ENCODE assay signal across 28 mouse cellular contexts in the genomic region with DNA sequence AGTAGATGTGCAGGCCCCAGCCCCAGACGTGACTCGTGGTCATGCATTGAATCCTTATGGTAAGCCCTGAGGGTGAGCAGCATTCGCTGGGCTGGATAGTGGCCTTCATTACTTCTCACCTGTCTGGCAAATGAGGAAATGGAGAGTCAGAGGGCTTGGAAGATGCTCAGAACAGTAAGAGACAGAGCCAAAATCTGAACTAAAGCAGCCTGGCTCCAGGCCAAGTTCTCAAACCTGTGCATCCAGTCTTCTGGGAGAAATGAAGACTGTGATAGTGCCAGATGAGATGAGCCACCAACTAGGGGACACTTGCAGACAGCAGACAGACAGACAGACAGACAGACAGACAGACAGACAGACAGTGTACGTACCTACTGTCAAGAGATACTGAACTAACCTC.
DNase-seq lines count a peak whose midpoint lies in the region; ATAC-seq lines count a peak whose summit lies in the region.
"Had no signal": no experiment of that assay in that cellular context is flagged by ENCODE, and none has a peak within 500 bp of the region (broad histone marks: within the 10 kb centered on the region; RNA-seq: fewer than 3 reads in every experiment).

No protein-coding gene starts in this region.

- no peak overlapping the region for H3K4me3 ChIP-seq in heart, embryonic 12.5 days
- H3K4me3 ChIP-seq: erythroblast, embryonic 14.5 days; heart, adult 2 months; heart, embryonic 13.5 days; liver, embryonic 12.5 days; megakaryocyte, embryonic 14.5 days; midbrain, embryonic 12.5 days; myocyte; neural tube, embryonic 13.5 days had no signal

- no peaks in the 10 kb centered on the region for H3K27me3 ChIP-seq in heart, embryonic 12.5 days (replicated peaks)
- H3K27me3 ChIP-seq: heart, embryonic 13.5 days; liver, embryonic 12.5 days; megakaryocyte, embryonic 14.5 days; midbrain, embryonic 12.5 days; neural tube, embryonic 13.5 days had no signal

- DNase-seq in heart, adult 11 months: peak; percentile 46
- peak; percentile 27 for DNase-seq in cerebellum, adult 11 months
- DNase-seq in cerebellum, adult 9-10 months: peak; percentile 52
- DNase-seq in cerebellum, postnatal 36 days: peak; percentile 39 to 41
- no peak for DNase-seq in kidney, adult 8-10 months
- no peak for DNase-seq in layer of hippocampus, adult 9-10 months (ENCODE audit: low spot score)
- DNase-seq: adrenal gland, adult 8-10 months; gastrocnemius, postnatal 36 days; heart, adult 2 months; heart, postnatal 10 days; kidney, adult 2 months; layer of hippocampus, adult 9-11 months; lung, adult 18-20 months; lung, postnatal 4 days; thymus, adult 2 months; thymus, postnatal 36 days had no signal

- no peak overlapping the region for H3K4me2 ChIP-seq in heart, embryonic 12.5 days
- H3K4me2 ChIP-seq: heart, embryonic 13.5 days; liver, embryonic 12.5 days; midbrain, embryonic 12.5 days; neural tube, embryonic 13.5 days had no signal

- no peaks in the 10 kb centered on the region for H3K4me1 ChIP-seq in heart, embryonic 12.5 days (replicated peaks)
- H3K4me1 ChIP-seq: heart, embryonic 13.5 days; liver, embryonic 12.5 days; megakaryocyte, embryonic 14.5 days; midbrain, embryonic 12.5 days had no signal

- ATAC-seq in heart, embryonic 12.5 days (ENCODE audit: insufficient number of reproducible peaks, low FRiP score): no peak
- ATAC-seq: hindbrain, embryonic 16.5 days; liver, embryonic 12.5 days; lung, postnatal 0 days had no signal

- H3K9ac ChIP-seq in heart, embryonic 12.5 days: no peak overlapping the region
- H3K9ac ChIP-seq: heart, embryonic 13.5 days; liver, embryonic 12.5 days; midbrain, embryonic 12.5 days; neural tube, embryonic 13.5 days had no signal

- 74% methylated on average over 4 of the region's 4 CpGs for WGBS in heart, embryonic 12.5 days

- no peak overlapping the region for H3K27ac ChIP-seq in heart, embryonic 12.5 days (ENCODE audit: poor library complexity, severe bottlenecking)
- H3K27ac ChIP-seq: heart, adult 2 months; heart, embryonic 13.5 days; kidney, postnatal 0 days; liver, embryonic 12.5 days; midbrain, embryonic 12.5 days; neural tube, embryonic 13.5 days had no signal

- H3K9me3 ChIP-seq in heart, embryonic 12.5 days (replicated peaks): no peaks in the 10 kb centered on the region
- H3K9me3 ChIP-seq: heart, embryonic 13.5 days; liver, embryonic 12.5 days; midbrain, embryonic 12.5 days; neural tube, embryonic 13.5 days had no signal

- no peaks in the 10 kb centered on the region for H3K36me3 ChIP-seq in heart, embryonic 12.5 days
- H3K36me3 ChIP-seq: G1E; heart, embryonic 13.5 days; liver, embryonic 12.5 days; midbrain, embryonic 12.5 days; neural tube, embryonic 13.5 days had no signal

Comparison
In these comparisons a context has a peak if more than half of its experiments do, and no peak if none do; other contexts are left out.
1. DNase-seq: peak in heart, adult 11 months (single experiment), cerebellum, adult 11 months (single experiment), cerebellum, adult 9-10 months (single experiment) and cerebellum, postnatal 36 days (2 of 2); none in kidney, adult 8-10 months (0 of 2) and layer of hippocampus, adult 9-10 months (single experiment).